Mouse (Mus musculus) testis, adult 2 months (tissue): ENCODE measurements around the gene Olig1. TPM values are rescaled to one million over a fixed set of nuclear protein-coding genes. Genes with fewer than 3 reads are reported as not detected.
A peak's percentile ranks its signal among the peaks of the same experiment; 100 is the strongest.

Experiments used
- H3K27ac ChIP-seq: fragments of 200-500 bp; 2 replicates; pipeline ENCODE4 v1.5.1; 2012; ENCODE audit warnings: low read depth, low read length; ENCODE audit not compliant: control insufficient read depth, insufficient read depth
- H3K27me3 ChIP-seq: fragments of 200-500 bp; 2 replicates; pipeline ENCODE4 v1.6.1; 2012; ENCODE audit warnings: mild to moderate bottlenecking, low read length, moderate library complexity; ENCODE audit not compliant: control insufficient read depth, insufficient read depth
- H3K36me3 ChIP-seq: fragments of 200-500 bp; 2 replicates; pipeline ENCODE4 v1.6.1; 2012; ENCODE audit warnings: mild to moderate bottlenecking, low read length; ENCODE audit not compliant: control insufficient read depth, insufficient read depth
- H3K4me1 ChIP-seq: fragments of 200-500 bp; 2 replicates; pipeline ENCODE4 v1.6.1; 2012; ENCODE audit warnings: low read length; ENCODE audit not compliant: control insufficient read depth, insufficient read depth
- H3K4me3 ChIP-seq: fragments of 200-500 bp; 2 replicates; pipeline ENCODE4 v1.5.1; 2012; ENCODE audit warnings: low read depth, mild to moderate bottlenecking, low read length, moderate library complexity, mixed read lengths; ENCODE audit not compliant: control insufficient read depth
- CTCF ChIP-seq: fragments of 200-500 bp; IDR thresholded peaks from 2 replicates; pipeline ENCODE4 v1.5.1; 2012; ENCODE audit warnings: low read depth, mild to moderate bottlenecking, inconsistent platforms, low read length, moderate library complexity; ENCODE audit not compliant: control insufficient read depth, insufficient read depth, insufficient replicate concordance
- POLR2A ChIP-seq: fragments of 200-500 bp; IDR thresholded peaks from 2 replicates; pipeline ENCODE4 v1.6.1; 2012; ENCODE audit warnings: low read depth, mild to moderate bottlenecking, inconsistent platforms, low read length, moderate library complexity; ENCODE audit not compliant: control insufficient read depth
- polyA plus RNA-seq: library from polyadenylated mRNA; depleted of rRNA; stranded (reverse); fragments of >200 nt; gene quantifications from 2 replicates; pipeline ENCODE4 v1.2.3, GENCODE M21; 2012; rRNA removed

The Olig1 gene
- 3.2 and 3.3 TPM in 2 replicates for polyA plus RNA-seq

DNA sequence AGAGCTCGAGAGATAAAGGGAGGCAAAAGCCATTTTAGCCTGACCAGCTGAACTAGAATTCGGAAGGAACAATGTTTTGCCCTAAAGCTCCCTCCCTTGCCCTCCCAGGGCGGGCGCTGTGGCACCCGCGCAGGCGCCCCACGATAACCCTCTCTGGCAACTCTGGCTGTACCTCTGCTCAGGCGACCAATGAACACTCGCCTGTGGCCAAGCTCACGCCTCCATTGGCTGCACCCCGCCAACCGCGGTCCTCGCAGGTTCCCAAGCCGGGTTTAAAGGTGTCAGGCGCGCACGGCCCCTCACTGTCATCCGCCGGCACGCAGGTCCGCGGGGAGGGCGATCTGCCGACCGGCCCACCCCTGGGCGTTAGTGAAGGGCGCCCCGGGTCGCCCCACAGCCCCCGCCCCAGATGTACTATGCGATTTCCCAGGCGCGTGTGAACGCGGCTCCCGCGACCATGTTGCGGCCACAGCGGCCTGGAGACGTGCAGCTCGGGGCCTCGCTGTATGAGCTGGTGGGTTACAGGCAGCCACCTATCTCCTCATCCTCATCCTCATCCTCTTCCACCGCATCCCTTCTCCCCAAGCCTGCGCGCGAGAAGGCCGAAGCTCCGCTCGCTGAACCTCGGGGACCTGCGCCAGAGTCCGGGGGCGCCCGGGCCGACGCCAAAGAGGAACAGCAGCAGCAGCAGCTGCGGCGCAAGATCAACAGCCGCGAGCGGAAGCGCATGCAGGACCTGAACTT, at the start of gene Olig1:
TSS of gene Olig1 (plus strand) at position 305 of the 744 bp plus-strand sequence.
- Histone ChIP-seq H3K4me1 (peaks cover 11% of the 10 kb centered on the region), H3K36me3 (no peaks in the 10 kb centered on the region), H3K27ac (no peak within 1 kb of the TSS), H3K27me3 (no peaks in the 10 kb centered on the region), H3K4me3 (peak within 1 kb of the TSS; percentile 39)
- TF ChIP-seq CTCF (no peak), POLR2A (no peak)

DNA sequence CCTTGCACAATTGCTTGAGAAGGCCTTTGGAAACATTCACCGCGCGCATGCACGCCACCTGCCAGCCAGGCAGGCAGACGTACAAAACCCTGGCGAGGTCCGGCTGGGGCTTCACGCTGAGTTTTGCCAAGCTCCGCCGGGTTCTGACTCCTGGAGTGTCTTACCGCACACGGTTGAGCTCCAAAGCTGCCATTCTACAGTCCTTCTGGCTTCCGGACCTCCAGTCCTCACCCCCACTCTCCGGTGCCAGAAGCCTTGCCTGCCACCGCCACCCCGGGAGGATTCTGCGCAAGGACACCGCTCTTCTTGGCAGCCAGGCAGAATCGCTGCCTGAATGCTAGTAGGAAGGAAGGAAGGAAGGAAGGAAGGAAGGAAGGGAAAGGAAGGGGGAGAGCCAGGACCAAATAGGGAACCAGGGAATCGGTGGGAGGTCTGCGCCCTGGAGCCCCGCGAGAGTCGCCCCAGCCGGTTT, 47.4 kb upstream of the Olig1 start:
- Histone ChIP-seq H3K4me1 (peaks cover 7% of the 10 kb centered on the region), H3K27ac (no peak overlapping the region), H3K36me3 (no peaks in the 10 kb centered on the region), H3K4me3 (no peak overlapping the region), H3K27me3 (peaks cover 3% of the 10 kb centered on the region)
- no peak for TF ChIP-seq CTCF
- no peak for TF ChIP-seq POLR2A

DNA sequence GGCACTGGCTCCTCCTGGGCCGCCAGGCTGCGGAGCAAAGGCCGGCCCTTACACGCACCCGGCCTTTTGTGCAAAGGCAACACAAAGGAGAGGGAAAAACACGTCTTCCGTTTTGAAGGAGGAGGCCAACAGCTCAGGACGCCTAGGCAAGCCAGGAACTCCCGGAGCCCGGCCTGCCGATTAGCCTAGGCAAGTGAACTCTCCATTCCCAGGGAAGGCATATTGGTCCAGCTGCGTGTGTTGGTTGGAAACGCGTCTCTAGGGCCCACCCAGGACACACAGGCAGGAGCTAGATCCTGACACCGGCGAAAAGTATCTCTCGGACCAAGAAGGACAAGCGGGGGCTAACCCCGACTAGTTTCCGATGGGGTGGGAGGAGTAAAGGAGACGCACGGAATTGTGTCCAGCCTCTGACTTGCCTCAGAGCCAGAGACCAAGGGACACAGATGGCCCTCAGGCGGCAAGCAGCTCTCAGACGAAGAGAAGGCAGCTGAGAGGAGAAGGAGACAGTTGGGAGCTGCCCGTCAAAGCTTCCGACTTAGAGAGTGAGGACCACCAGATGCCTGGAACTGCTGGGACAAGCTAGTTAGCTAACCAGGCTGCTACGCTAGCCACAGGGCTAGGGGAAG, 46.8 kb upstream of the Olig1 start:
- H3K4me1 ChIP-seq = peaks cover 11% of the 10 kb centered on the region
- peaks cover 3% of the 10 kb centered on the region for H3K27me3 ChIP-seq
- H3K36me3 ChIP-seq = no peaks in the 10 kb centered on the region
- no peak overlapping the region for H3K4me3 ChIP-seq
- TF ChIP-seq CTCF = no peak
- no peak for TF ChIP-seq POLR2A
- H3K27ac ChIP-seq = no peak overlapping the region

DNA sequence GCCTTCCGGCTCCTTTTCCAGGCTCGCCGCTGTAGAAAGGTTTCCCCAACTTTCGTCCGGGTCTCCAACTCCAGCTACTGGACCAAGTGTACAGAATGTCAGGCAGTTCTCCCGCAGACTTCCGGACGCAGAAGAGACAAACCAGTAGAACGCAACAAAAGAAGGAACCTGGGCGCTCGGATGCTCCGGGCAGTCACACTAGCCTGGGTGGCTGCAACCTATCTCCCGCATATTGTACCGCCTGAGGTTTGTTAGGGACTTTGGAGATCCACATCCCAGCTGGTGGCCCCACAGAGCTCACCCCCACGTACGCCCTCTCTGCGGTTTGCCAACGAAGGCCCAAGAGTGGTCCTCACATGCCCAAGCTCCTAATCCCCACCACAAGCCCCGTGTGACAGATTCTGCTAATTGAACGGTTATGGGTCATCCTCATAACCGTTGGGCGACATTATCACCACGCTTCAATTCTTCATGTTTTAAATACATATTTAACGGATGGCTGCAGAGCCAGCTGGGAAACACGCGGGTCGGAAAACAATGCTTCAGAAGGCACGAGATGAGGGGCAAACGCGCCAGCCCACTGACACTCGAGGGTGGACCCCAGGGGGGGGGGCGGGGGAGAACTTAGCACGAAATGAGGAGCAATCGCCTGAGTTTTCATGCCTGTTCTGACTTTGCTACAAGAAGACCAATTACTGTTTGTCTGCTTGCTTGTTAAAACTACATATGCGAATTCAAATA, 46.1 kb upstream of the Olig1 start:
- peaks cover 3% of the 10 kb centered on the region for H3K27me3 ChIP-seq
- peaks cover 11% of the 10 kb centered on the region for H3K4me1 ChIP-seq
- H3K4me3 ChIP-seq = no peak overlapping the region
- H3K36me3 ChIP-seq = no peaks in the 10 kb centered on the region
- TF ChIP-seq CTCF = no peak
- no peak for TF ChIP-seq POLR2A
- no peak overlapping the region for H3K27ac ChIP-seq

DNA sequence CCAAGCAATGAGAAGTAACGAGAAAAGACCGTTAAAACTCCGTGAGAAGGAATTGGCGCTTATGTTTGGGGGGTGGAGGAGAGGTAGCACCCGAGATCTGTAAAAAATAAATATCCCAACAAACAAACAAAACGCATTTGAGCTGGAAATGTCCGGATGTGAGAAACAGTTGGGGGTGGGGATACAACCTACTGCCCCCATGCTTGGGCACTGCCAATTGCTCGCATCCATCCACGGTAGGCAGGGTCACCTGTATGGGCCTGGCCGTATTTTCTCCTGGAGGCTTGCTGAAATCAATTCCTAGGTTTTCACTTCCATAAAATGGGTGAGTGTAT, 45.5 kb upstream of the Olig1 start:
- peaks cover 3% of the 10 kb centered on the region for H3K27me3 ChIP-seq
- H3K4me1 ChIP-seq = peaks cover 11% of the 10 kb centered on the region
- TF ChIP-seq POLR2A = no peak
- TF ChIP-seq CTCF = no peak
- H3K27ac ChIP-seq = no peak overlapping the region
- H3K4me3 ChIP-seq = no peak overlapping the region
- H3K36me3 ChIP-seq = no peaks in the 10 kb centered on the region

DNA sequence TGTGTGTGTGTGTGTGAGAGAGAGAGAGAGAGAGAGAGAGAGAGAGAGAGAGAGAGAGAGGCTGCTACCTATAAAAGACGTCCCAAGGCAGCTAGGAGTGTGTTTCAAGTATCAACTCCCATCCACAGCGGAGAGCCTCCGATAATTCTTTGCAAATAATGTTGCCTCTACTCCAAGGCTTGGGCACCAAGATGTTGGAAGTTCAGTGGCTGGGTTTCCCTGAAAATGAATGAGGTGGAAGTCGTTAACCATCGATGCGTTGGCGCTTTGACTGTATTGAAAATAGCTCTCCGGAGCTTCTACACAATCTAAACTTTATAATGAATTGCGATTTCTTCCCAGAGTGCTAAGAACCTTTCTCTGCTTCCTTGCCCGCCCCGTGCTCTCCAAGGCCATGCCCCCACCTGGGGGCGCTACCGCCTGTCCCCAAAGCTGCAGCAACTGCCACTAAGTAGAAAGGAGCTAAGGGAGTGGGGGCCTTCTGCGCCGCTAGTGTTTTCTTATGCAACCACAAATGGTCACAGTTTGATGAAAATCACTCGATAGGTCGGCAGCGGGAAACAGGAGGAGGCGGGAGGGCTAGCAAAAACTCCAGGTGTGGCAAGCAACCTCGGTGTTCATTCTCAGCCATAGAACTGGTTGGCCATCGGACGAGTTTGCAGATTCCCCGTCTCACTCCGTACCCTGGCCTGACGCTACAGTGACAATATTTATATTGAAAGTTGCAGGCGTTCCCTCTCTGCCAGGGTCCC, 44.9 kb upstream of the Olig1 start:
- no peak overlapping the region for H3K4me3 ChIP-seq
- H3K27ac ChIP-seq = no peak overlapping the region
- no peaks in the 10 kb centered on the region for H3K36me3 ChIP-seq
- H3K27me3 ChIP-seq = peaks cover 3% of the 10 kb centered on the region
- peaks cover 11% of the 10 kb centered on the region for H3K4me1 ChIP-seq
- no peak for TF ChIP-seq CTCF
- no peak for TF ChIP-seq POLR2A
